Mouse (Mus musculus): ENCODE measurements around the gene Prkaa2. TPM values are rescaled to one million over a fixed set of nuclear protein-coding genes. Genes with fewer than 3 reads are reported as not detected.
A peak's percentile ranks its signal among the peaks of the same experiment; 100 is the strongest.

The Prkaa2 gene
- 10 to 100 TPM; 16.3 to 18.6 TPM for total RNA-seq (2021)

DNA sequence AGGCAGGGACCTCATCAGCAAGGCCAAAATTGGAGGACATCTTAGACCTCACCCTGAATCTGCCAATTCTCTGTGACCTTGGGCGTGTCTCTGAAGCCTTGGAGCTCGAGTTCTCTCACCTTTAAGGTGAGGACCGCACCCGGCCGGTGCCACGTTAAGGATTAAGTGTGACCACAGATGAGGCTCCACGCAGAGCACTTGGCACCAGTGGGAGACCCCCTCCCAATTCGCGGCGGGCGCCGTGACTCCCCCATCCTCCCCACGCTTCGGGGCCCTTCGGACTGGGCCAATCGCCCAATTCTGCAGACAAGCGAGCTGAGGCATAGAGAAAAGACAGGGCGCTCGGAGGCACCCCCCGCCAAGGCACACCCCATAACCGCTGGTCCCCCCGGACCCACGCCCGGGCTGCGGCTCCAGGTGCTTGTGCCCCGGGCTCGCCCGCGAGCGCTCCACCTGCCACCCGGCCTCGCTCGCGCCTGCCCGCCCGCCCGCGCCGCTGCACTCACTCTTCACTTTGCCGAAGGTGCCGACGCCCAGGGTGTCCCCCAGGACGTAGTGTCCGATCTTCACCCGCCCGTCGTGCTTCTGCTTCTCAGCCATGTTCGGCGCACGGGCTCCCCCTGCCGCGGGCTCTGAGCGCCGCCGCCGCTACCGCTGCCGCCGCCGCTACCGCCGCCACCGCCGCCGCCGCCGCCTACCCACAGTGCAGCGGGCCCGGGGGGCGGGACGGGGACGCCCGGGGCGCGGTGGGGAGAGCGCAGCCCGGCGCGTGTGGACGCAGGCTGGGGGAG, at the start of gene Prkaa2:
Gene Prkaa2 (minus strand): TSS at position 692 of the 791 bp plus-strand sequence.
- peak; percentile 67 to 81 for DNase-seq (ENCODE audit: extremely low spot score in 1 of 2, low spot score in 1 of 2)

DNA sequence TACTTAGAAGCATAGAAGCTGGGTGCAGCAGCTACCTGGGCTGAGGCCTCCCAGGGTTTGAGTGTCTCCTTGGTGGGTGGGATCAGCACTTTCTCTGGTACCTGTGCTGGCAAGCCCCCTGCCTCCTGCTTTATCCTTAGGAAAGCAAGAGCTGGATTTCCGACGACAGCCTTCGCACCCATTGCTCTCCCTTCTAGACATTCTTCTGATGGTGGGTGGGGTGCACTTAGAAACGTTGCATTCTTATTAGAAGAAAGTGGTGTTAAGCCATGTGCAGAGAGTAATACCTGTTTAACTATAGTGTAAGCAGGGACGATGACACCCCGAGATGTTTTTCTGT, 49.8 kb upstream of the Prkaa2 start:
- no peak for DNase-seq (ENCODE audit: extremely low spot score in 1 of 2, low spot score in 1 of 2)

DNA sequence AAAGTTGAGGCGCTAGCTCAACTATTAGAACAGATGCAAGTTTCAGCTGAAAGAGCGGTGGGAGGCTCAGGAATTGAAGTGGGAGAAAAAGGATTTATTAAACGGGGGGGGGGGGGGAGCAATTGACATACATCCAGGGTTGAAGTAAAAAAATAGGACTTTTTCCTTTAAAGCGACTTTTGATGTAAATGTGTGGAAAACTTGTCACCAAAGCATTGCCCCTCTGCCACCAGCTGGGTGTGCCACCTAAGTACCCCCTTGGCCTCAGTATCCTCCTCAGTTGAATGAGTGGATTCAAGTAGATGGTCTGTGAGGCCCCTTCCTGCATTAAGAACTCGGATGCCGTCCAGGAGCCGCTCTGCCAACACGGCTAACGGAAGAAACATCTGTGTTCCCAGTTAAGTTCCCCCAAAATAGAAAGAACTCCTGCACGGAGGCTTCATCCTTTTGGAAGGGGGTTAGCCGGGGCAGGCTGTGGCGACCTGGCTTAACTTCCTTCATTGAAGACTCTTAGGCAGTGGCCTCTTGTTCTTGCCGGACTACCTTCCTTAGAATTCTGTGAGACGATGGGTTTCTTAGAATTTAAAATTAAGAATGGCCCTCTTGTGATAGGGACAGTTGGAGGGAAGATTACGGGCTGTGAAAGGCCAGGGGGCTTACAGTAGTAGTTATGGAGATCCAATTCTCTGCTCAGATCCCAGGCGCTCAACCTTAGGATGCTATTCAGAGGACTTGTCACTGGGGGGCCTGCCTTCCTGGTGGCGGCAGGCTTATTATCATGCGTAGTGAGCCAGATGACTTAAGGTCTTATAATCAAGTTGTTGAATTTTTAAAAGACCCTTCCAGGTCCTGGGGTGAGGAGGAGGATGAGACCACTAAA, 49.2 kb upstream of the Prkaa2 start:
- no peak for DNase-seq (ENCODE audit: extremely low spot score in 1 of 2, low spot score in 1 of 2)

DNA sequence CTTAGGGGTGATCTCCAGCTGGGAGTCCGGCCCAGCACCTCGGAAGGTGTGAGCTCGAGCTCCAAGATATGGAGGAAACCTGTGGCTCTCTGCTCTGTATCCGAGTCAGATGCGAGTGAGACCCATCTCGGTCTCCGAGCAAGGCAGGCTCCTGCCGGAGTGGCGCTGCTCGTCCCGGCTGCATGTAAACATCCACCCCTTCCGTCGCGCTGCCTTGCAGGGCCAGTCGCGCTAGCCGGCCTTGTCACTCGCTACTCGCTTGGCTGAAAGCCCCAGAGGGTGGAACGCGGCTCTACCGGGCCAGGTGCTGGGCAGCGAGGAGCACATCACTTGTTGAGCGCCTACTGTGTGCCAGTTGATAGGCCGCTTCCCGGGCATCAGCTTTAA, 48.5 kb upstream of the Prkaa2 start:
- peak; percentile 53 to 65 for DNase-seq (ENCODE audit: extremely low spot score in 1 of 2, low spot score in 1 of 2)

DNA sequence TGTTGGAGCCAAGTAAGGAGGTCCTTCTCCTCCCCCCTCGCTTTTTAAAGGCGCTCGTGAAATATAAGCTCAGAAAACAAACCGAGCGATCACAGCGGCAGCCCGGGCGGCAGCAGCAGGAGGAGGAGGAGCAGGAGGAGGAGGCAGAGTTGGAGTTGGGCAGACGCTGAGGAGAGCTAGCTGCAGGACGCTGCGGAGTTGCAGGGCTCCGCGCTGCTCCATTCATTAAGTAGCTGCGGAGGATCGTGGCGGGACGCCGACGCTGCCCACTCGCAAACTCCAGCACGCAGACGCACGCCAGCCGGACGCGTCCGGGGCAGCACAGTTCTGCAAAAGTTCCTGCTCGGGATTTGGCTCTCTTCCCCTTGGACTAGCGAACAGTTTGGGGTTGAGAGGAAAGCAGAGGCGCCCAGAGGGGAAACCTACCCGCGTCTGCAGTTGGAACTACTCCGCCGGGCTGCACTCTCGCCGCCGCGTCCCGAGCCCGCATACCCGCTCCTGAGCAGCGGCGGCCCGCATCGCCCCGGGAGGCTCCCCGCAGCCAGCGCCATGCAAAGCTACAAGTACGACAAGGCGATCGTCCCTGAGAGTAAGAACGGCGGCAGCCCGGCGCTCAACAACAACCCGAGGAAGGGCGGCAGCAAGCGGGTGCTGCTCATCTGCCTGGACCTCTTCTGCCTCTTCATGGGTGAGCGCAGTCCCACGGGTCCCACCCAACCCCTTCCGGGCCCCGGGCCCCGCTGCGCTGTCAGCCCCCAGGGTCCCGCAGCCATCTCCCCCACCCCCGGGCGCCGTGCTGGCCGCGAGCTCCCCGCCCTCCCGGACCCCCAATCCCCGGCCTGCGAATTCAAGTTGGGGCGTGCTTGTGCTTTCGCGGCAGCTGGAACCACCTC, 47.8 kb upstream of the Prkaa2 start, which contains the start of gene Plpp3:
Gene Plpp3 (plus strand): TSS at position 72 of the 893 bp plus-strand sequence.
- DNase-seq (ENCODE audit: extremely low spot score in 1 of 2, low spot score in 1 of 2): peak; percentile 69 to 71

DNA sequence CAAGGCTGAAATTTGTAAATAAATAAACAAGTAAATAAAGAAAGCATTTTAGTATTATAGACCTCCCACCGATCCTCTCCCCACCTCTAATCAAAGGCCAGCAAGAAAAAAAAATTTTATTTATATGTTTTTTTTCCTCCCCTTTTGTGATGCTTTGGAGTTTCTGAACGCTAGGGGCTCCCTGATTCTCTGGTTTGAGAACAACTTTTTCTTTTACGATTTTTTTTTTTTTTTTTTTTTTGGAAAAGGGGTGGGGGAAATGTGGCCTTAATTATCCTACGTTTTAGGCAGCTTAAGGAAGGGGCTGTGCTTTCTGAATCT, 47.2 kb upstream of the Prkaa2 start:
- no peak for DNase-seq (ENCODE audit: extremely low spot score in 1 of 2, low spot score in 1 of 2)

DNA sequence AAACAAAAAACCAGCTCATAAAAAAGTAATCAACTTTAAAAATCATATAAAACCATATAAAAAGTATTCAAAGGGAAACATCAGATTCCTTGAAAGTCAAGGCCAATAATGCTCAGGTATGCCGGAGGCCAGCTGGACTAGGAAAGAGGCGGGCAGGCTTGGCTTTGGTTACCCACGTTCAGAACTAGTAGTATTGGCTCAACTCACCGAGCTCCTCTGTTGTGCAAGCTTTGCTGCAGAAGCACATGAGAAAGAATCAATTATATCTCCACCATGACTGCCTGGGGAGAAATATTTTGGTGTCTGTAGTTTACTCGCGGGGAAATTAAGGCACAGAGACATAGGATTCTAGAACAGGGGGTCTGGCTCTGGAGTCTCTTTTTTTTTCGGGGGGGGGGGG, 46.6 kb upstream of the Prkaa2 start:
- DNase-seq (ENCODE audit: extremely low spot score in 1 of 2, low spot score in 1 of 2): no peak

DNA sequence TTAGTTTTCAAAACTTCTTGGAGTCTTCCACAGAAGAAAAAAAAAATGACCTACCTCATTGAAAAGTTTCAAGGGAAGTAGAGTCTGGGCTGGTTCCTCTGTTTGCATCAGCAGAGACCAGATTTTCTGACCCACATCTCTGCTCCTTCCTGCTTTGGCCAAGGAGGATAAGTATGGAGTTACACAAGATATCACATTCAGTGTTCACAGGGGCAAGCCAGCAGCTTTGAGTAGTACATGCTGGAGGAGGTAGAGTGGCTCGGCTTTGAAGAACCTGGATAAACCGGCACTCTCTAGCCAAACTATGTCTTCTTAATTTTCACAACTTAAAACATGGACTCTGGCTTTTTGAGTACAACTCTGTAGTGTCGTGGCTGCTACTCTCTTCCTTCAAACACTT, 43.5 kb upstream of the Prkaa2 start:
- no peak for DNase-seq (ENCODE audit: extremely low spot score in 1 of 2, low spot score in 1 of 2)

DNA sequence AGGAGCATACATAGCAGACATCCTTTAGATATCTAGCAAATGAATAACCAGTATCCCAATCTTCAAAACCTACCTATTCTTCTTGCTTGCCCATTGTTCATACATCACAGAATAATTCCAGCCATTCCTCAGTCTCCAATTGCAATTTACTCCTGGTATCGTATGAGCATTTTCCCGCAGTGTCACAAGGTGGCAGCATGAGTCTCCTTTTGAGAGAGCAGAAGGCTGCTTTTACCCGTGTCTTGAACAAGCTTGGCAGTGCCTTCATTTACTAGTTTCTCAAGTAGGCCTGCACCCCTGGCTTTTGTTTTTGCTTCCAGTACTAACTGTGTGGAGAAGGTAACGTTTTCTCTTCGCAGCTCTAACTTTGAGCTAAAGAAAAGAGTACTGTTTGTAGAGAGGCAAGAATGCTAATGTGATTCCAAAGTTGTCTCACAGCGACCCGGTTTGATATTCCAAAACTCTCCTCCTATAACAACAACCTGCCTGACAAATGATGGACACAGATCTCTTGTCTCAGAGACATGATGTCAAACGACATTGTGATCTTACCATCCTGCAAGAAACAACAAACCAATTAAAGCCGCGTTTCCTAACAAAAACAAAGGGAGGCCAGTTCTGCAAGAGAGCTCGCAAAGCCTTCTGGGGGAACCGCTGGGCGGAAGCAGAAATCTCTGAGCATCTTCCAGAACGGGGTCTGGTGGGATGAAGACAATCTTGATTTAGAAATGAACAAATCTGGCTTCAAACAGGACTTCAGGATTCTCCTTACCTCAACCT, 42.4 kb upstream of the Prkaa2 start:
- peak; percentile 47 to 72 for DNase-seq (ENCODE audit: extremely low spot score in 1 of 2, low spot score in 1 of 2)

DNA sequence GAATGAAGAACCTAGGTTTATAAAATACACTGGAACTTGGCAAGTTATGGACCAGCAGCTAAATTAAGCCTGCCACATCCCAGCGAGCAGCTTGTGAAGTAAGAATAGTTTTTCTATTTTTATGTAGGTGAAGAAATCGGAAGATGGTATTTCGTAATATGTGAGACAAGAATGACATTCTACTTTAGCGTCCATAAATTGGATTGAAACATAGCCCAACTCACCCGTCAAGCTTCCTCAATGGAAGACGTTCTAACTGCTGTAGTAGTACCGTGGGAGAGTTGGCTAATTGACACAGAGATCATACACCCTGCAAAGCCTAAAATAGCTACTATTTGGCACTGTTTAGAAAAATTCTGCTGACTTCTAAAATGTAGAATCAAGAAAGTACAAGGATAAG, 39.8 kb upstream of the Prkaa2 start:
- DNase-seq (ENCODE audit: extremely low spot score in 1 of 2, low spot score in 1 of 2): no peak

DNA sequence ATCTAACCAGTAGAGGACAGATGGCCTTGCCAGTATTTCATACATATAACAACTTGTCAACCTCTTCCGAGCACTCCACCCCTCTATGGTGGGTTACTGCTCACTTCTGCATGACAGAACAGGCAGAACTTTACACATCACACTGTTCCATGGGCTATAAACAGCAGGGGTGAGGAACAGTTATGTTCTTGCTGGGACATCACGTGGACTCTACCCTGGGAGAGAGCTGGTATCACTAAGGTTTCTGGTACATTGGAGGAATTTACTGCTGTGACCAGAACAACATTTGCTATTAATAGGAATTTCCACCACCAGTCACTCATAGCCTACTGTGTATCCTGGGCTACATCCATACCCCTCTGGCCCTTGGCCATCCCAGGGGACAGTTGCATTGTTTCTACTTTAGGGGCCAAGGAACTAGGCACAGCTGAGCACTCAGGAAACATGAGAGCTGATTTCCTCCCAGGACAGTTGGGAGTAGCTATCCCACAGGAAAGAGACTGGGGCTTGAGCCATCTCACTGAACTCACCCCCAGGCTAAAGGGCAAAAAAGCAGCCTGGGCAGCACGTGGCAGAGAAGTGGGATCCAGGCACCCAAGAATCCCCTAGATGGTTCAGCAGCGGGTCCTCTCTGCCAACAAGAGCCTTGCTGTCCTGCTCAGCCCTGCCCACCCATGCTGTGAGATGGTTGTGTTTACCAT, 23.8 kb upstream of the Prkaa2 start:
- DNase-seq (ENCODE audit: extremely low spot score in 1 of 2, low spot score in 1 of 2): no peak

DNA sequence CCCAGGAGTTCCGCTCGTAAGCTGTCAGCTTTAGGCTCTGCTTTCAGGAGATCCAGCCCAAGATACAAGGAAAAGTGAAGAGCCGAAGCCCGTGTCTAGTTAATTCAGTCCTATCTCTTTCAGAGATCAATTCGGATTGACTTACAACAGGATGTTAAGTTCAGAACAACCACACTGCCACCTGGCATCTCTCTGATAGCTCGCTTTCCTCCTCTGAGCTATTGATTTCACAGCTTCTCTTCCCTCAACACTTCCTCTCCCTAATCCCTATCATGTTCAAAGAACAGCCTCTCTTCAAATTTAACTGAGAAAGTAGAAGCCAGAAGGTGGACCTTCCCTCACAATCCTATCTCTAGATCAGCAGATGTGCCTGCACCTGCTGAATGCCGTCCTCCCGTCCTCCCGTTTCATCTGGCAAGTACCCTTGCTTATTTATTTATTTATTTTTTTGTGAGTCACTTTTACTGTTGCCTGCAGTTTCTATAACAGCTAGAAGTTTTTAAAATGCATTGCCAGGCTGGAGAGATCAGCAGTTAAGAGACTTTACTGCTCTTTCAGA, 22.1 kb upstream of the Prkaa2 start:
- DNase-seq (ENCODE audit: extremely low spot score in 1 of 2, low spot score in 1 of 2): no peak

DNA sequence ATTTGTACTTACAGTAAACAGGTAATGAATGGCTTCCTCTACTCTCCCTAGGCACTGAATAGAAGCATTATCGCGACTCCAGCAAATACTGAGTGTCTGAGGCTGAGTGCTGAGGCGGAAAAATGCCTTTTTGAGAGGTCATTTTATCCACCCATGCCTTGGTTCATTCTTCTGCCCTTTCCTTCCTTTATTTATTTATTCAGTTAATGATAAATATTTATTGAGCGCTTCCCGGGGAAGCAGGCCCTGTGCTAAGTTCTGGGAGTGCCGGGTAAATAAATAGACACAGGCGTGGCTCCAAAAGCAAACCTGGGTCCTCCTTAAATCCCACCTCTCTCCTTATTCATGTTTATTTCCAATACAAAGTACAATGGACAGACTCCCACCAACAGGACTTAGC, 19.5 kb upstream of the Prkaa2 start:
- no peak for DNase-seq (ENCODE audit: extremely low spot score in 1 of 2, low spot score in 1 of 2)

DNA sequence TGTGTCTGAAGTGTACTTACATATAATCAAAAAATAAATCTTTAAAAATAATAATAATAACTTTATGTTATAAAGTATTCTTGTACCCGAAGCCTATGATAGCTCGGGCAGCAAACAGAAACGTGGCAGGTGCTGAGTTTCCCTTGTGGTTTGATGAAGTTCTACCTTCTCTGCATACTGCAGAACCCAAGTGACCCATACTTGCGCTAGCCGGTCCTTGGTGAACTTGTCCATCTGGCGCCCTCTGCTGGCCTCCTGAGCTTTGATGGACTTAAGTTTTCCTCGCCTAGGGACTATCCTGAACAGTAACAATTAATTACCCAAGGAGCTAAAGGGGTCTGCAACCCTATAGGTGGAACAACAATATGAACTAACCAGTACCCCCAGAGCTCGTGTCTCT, 12.7 kb upstream of the Prkaa2 start:
- DNase-seq (ENCODE audit: extremely low spot score in 1 of 2, low spot score in 1 of 2): peak; percentile 30 to 75

DNA sequence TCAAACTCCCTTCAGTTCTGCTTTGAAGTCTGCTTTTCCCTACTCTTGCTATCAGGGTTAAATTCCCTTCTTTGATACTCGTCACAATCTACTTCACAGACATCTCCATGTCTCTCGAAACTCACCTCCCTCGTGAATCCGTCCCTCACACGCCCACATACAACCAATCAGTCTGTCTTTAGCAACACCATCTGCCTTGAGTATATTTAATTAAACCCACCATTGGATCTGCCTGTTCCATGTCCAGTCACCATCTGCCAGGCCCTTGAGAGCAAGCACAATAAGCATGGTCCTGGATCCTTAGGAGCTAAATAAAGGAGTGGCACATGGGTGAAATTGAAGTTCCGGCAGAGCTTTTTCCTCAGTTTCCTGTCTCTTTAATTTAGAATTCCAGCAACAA, 11.4 kb upstream of the Prkaa2 start:
- no peak for DNase-seq (ENCODE audit: extremely low spot score in 1 of 2, low spot score in 1 of 2)

DNA sequence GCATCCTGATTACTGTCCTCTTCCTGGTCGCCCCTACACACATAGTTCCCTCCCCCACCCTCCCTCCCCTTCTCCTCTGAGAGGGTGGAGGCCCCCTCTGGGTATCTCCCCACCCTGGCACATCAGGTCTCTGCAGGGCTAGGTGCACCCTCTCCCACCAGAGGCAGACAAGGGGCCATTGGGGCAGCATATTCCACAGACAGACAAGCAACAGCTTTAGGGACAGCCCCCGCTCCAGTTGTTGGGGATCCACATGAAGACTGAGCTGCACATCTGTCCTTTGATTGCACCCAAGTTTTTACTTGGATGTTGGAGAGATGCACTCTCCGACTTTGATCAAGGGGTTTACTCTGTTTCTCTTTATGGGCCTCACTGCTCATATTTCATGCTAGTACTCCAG, 3.8 kb upstream of the Prkaa2 start:
- no peak for DNase-seq (ENCODE audit: extremely low spot score in 1 of 2, low spot score in 1 of 2)

DNA sequence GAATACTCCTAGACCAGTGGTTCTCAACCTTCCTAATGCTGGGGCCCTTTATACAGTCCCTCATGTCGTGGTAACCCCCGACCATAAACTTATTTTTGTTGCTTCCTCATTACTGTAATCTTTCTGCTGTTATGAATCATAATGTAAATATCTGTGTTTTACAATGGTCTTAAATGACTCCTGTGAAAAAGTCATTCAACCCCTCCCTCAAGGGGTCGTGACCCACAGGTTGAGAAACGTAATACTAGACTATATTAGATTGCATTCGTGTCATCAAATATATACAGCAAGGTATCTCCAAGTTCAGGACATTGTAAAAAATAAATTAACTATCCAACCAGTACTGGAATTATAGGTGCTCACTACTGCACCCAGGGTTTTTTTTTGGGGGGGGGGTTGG, 3.4 kb upstream of the Prkaa2 start:
- DNase-seq (ENCODE audit: extremely low spot score in 1 of 2, low spot score in 1 of 2): no peak

DNA sequence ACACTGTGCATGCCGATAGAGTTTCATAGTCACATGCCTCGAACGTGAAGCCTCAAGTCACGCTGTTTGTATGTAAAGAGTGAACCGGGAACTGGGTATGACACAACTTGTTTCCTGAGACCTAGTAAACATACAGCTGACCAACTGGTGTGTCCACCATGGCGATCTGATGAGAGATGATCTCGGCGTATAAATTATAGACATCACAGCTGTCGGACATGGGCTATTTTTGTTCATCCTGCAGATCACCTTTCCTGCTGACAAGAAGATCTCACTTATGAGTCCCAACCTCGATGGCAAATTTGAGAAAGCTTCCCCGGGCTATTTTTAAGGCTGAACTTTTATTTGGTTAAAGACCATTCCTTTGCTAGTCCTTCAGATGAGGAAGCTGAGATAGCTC, 2.1 kb upstream of the Prkaa2 start:
- no peak for DNase-seq (ENCODE audit: extremely low spot score in 1 of 2, low spot score in 1 of 2)

DNA sequence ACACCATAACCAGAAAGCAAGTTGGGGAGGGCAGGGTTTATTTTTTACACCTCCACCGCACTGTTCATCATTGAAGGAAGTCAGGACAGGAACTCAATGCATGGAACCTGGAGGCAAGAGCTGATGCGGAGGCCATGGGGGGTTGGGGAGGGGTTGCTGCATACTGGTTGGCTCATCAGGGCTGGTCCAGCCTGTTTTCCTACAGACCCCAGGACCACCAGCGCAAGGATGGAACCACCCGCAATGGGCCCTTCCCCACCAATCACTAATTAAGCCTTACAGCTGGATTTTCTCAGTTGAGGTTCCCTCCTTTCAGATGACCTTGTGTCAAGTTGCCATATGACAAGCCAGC, 970 bp upstream of the Prkaa2 start:
- no peak for DNase-seq (ENCODE audit: extremely low spot score in 1 of 2, low spot score in 1 of 2)
